Mouse (Mus musculus) left cerebral cortex, adult 9 months (tissue): ENCODE measurements at regions not wholly inside any gene's neighbourhood (a gene's known extent, or its start where the extent isn't known, plus 50 kb on each side); places are given as distances from the start of the nearest gene placed in this dataset.
"Not testable (repeated sequence)": the region's sequence is repeated elsewhere in the genome, so short reads cannot be mapped to it uniquely, and the experiment has no call there.

Experiments used
- DNase-seq, 2 experiments: peaks; one replicate each; pipeline ENCODE4 v3.0.0; 2022; ENCODE audit warnings: low spot score in 2 of 2

DNA sequence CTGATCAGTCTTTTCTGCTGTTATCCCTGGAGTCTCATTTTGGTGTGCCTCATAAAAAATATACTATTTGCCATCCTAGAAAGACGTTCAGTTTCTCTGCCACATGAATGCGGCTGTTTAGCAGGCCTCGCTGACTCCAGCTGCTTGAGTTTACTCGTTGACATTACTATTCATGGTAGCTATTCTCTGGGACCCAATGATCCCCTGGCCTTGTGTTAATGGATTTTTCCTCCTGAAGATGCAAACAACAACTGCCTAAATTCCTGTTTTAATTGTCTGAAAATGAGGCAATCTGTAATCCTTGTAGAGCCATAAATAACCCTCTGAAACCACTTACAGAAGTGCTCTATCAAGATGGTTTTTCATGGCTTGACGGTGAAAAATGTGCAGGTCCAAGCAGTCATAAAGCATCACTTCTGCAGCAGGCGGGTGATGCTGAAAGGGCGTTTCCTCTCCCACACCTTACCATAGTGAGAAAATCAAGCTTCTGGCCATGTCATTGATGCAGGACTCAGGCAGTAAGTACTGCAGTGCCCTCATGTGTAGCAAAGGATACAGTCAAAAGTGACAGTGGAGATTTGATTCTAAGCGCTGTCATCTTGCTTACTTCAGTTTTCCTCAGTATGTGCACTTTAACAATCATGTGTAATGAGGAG, 419.7 kb upstream of the Lrp1b start:
- DNase-seq = no peak

GRCm38 (mm10) chr2:43097560-43098233, 444.3 kb upstream of the Lrp1b start:
- peak; percentile 20 to 42 for DNase-seq

- peak in 1 of 2 experiments; percentile 7 for DNase-seq
These were observed 435.3 kb upstream of the Kynu start for GRCm38 (mm10) chr2:43119862-43120261.

- DNase-seq = no peak
These were observed 401.6 kb upstream of the Kynu start for GRCm38 (mm10) chr2:43153574-43153973.

GRCm38 (mm10) chr2:43182105-43182504, 373.0 kb upstream of the Kynu start:
- DNase-seq = no peak

DNA sequence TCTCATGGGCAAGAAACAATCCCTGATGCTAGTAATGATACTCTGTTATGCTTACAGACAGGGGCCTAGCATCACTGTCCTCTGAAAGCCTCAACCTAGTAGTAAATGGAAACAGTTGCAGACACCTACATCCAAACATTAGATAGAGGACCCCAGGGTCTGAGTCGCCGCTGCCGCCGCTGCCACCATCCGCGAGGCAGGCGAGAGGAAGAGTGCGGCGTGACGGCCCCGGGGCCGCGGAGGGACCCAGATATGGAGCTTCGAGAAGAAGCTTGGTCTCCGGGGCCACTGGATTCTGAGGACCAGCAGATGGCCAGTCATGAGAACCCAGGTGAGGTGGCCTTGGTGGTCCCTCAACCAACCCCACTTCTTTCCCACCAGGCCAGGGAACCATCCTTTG, 359.6 kb upstream of the Kynu start:
- not testable (repeated sequence) for DNase-seq

DNA sequence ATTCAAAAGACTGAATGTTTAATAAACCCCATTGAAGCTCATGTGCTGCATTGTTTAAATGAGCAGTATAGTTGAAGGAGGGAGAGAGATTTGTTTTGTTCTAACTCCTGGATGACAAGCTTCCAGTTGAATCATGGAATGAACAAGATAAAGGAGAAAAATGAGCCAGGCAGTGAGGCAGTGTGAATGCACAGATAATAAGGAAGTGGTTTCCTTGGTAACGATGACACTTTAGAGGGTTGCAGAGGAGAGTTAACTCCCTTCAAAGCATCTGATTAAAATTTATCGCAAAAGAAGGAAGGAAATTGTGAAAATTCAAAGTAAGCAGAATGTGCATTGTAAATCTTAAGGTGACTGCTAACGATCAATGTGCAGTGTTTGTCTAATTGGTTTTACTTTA, 346.9 kb upstream of the Kynu start:
- no peak for DNase-seq

- DNase-seq = no peak
These were observed 341.2 kb upstream of the Kynu start for GRCm38 (mm10) chr2:43213901-43214300.

DNA sequence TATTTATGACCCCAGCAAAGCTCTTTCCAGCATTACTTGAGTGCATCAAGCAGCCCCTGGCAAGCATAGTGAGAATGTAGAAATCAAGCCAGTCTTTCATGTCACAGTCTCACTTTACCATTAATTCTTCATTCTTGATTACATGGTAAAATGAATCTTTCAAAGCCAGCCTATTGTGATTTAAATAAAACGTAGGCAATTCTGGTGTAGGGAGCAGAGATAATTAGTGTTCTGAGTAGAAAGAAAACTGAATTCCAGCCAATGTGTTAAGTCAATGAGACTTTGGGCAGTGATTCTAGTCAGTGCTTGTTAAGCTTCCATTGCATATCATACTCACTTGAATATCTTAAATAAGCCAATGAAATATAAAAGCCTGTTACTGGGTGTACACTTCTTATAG, 338.0 kb upstream of the Kynu start:
- no peak for DNase-seq

DNA sequence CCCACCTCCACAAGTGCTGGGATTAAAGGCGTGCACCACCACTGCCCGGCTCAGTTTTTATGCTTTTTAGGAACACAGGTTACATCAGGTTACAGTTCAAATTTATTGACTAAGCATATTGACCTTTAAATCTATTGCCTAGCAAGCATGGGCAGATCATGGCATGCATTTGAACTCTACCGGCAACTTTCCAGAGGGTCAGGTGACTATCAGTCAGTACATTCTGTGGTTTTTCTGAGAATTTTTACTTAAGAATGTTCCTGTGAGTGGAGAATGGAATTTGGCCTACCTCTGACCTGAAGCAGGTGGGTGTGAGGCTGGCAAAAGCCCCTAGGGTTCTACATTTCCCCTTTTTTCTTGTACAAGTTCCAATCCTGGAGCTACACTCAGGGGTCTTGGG, 332.4 kb upstream of the Kynu start:
- no peak for DNase-seq

GRCm38 (mm10) chr2:43224728-43225127, 330.4 kb upstream of the Kynu start:
- not testable (repeated sequence) for DNase-seq

GRCm38 (mm10) chr2:43246786-43247185, 308.3 kb upstream of the Kynu start:
- no peak for DNase-seq

DNA sequence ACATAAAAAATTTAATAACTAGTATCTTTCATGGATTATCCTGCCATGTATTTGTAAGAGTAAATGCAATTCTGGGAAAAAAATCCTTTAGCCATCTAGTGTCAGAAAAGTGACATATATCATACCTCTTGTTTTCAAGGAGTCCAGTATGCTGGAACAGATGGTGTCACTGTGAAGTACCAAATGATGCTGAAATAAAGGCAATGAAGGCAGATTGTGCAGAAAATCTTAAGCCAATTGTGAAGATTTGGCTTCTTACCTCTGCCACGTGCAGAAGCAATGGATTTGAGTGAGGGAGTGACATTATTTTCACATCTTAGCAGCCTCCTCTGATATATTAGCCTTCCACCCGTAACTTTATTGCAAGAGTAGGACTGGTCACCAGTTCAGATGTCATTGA, 306.5 kb upstream of the Kynu start:
- no peak for DNase-seq

DNA sequence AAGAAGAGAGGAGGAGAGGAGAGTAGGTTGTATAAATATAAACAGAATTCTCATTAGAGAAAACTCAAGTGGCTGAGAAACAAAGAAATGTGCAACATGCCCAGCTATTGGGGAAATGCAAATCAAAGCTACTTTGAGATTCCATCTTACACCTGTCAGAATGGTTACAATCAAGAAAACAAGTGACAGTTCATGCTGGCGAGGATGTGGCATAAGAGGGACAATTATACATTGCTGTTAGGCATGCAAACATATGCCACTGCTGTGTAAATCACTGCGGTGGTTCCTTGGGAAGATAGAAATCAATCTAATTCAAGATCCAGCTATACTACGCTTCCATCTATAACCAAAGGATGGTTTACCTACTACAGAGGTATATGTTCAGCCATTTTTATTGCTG, 300.4 kb upstream of the Kynu start:
- no peak for DNase-seq

DNA sequence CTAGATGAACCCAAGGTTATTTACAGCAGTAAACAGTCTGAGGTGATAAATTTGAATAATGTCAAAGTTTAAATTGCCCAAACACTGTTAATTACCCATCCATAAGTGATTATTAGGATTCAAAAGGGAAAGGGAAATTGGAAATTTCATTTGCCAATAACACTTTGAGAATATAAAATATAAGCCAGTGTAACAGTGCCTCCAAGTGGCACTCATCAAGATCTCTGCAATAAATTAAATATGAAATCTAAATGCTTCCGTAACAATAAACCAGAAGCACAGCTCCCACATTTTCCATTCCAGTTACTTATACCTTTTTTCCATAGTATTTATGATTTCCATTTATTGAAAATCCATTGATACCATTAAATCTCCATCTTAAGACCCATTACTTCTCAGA, 284.3 kb upstream of the Kynu start:
- DNase-seq = no peak

DNA sequence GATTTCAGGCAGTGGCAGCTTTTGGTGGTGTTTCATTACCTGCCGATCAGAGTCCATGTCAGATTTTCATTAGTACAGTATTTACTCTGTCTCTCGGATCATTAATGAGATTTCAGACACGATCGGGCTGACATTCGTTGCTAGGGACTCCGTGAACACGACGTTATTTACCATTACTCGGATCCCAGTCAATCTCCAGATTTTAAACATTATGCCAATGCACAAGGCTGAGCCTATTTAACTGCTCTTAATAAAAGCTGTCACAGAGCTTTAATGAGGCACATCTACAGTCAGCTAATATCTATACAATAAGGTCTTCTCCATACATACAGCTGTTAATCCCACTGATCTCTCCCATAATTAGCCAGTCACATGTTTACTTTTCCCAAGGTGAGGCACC, 283.0 kb upstream of the Kynu start:
- no peak for DNase-seq

- no peak for DNase-seq
These were observed 281.1 kb upstream of the Kynu start for GRCm38 (mm10) chr2:43274012-43274411.

DNA sequence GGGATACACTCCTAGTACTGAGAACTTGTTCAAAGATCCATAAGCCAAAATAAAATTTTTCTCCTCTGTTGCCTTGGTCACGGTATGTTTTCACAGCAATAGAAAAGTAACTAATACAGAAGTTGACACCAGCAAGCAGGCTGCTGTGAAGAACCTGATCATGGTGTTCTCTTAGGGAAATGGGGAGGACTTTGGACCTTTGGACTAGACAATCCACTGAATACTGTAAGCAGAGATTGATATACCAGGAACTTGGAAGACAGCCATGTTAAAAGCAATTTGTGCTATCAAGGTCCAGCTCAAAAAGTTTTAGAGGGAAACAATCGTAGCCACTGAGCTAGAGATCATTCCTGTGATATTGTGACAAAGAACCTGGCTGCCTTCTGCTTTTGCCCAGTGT, 259.3 kb upstream of the Kynu start:
- DNase-seq = no peak

- DNase-seq = peak; percentile 40 to 52
These were observed 231.3 kb upstream of the Kynu start for GRCm38 (mm10) chr2:43323836-43324235.

- DNase-seq = no peak
These were observed 190.8 kb upstream of the Kynu start for GRCm38 (mm10) chr2:43364301-43364700.

DNA sequence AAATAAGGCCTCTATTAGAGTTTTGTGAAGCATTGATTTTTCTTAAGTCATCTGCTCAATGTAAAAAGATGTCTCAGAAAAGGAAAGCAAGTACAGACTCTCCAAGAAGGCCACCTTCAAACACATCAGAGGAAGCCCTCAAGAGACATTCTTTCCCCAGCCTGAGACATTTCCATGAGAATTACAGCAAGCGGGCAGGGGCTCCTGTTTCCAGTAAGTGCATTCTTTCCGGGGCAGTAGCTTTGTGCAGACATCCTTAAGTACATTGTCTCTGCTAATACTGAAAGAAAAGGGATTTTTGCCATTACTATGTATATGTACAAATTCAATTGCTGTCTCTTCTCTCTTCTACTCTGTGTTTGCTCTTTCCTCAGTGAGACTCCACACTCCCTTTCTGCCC, 189.3 kb upstream of the Kynu start:
- no peak for DNase-seq

GRCm38 (mm10) chr2:43403348-43403747, 151.8 kb upstream of the Kynu start:
- no peak for DNase-seq

GRCm38 (mm10) chr2:43404163-43404967, 150.8 kb upstream of the Kynu start:
- DNase-seq = no peak
